Mouse (Mus musculus) heart, adult 18-20 months (tissue): ENCODE results near the gene Txn1. TPM values are rescaled to one million over a fixed set of nuclear protein-coding genes. Genes with fewer than 3 reads are reported as not detected.

Source experiments
- DNase-seq, 2 experiments: peaks; one replicate each; pipeline ENCODE4 v3.0.0; 2021 to 2022; ENCODE audit warnings: mixed read lengths in 1 of 2
- total RNA-seq, 2 experiments: library from RNA; stranded (reverse); gene quantifications; 2 replicates each; pipeline ENCODE4 v1.2.3; 2021

Txn1 gene
- total RNA-seq, 2 experiments from 2014 or later: 115 to 116 TPM

GRCm38 (mm10) chr4:57896631-57897030, 59.6 kb downstream of the Txn1 start:
- no peak for DNase-seq

- peak in 1 of 2 experiments; percentile 50 for DNase-seq
Measured at GRCm38 (mm10) chr4:57895902-57896301, 60.3 kb downstream of the Txn1 start.

- DNase-seq: no peak
Measured at GRCm38 (mm10) chr4:57895140-57895539, 61.1 kb downstream of the Txn1 start.

Other genes with a start within 250 kb of the Txn1 start
- gene Akap2, start 238.8 kb downstream of the Txn1 start, total RNA-seq: 10 to 100 TPM; 90.7 to 99.5 TPM
- gene D630039A03Rik, start 40.1 kb downstream of the Txn1 start, total RNA-seq: under 1 TPM; 0.17 to 0.23 TPM
- not detected for gene Txndc8, start 52.7 kb upstream of the Txn1 start, total RNA-seq